Comparison of ENCODE assay signal across 11 mouse cellular contexts in genomic region chr6:103749122-103749773, GRCm38 (mm10).
DNase-seq lines count a peak whose midpoint lies in the region; ATAC-seq lines count a peak whose summit lies in the region.
"Had no signal": no experiment of that assay in that cellular context is flagged by ENCODE, and none has a peak within 500 bp of the region (broad histone marks: within the 10 kb centered on the region; RNA-seq: fewer than 3 reads in every experiment).

No protein-coding gene starts in this region.

- H3K9ac ChIP-seq in hindbrain, embryonic 11.5 days (ENCODE audit: low read depth, low read length): no peak overlapping the region
- no peak overlapping the region for H3K9ac ChIP-seq in midbrain, embryonic 12.5 days (replicated peaks)
- H3K9ac ChIP-seq: liver, embryonic 14.5 days had no signal

- H3K9me3 ChIP-seq in hindbrain, embryonic 11.5 days (ENCODE audit: control insufficient read depth, low read length): no peaks in the 10 kb centered on the region
- no peaks in the 10 kb centered on the region for H3K9me3 ChIP-seq in midbrain, embryonic 12.5 days
- no peaks in the 10 kb centered on the region for H3K9me3 ChIP-seq in embryonic facial prominence, embryonic 10.5 days

- no peaks in the 10 kb centered on the region for H3K36me3 ChIP-seq in hindbrain, embryonic 11.5 days (ENCODE audit: control insufficient read depth, insufficient read depth, low read length)
- H3K36me3 ChIP-seq in midbrain, embryonic 12.5 days: no peaks in the 10 kb centered on the region
- no peaks in the 10 kb centered on the region for H3K36me3 ChIP-seq in embryonic facial prominence, embryonic 10.5 days (replicated peaks)
- H3K36me3 ChIP-seq: G1E had no signal

- 52% methylated on average over 16 of the region's 16 CpGs for WGBS in hindbrain, embryonic 11.5 days
- 29% methylated on average over 16 of the region's 16 CpGs for WGBS in midbrain, embryonic 12.5 days
- WGBS in embryonic facial prominence, embryonic 10.5 days: 59% methylated on average over 16 of the region's 16 CpGs

- no peak overlapping the region for H3K4me2 ChIP-seq in hindbrain, embryonic 11.5 days (replicated peaks; ENCODE audit: low read depth, low read length)
- H3K4me2 ChIP-seq in midbrain, embryonic 12.5 days (replicated peaks): peak overlapping the region; percentile 27

- no peaks in the 10 kb centered on the region for H3K27me3 ChIP-seq in hindbrain, embryonic 11.5 days (ENCODE audit: control insufficient read depth, insufficient read depth, low read length)
- H3K27me3 ChIP-seq in midbrain, embryonic 12.5 days: no peaks in the 10 kb centered on the region
- H3K27me3 ChIP-seq in embryonic facial prominence, embryonic 10.5 days (replicated peaks; ENCODE audit: low read depth, poor library complexity, severe bottlenecking): no peaks in the 10 kb centered on the region

- H3K27ac ChIP-seq in hindbrain, embryonic 11.5 days (ENCODE audit: low read depth, low read length): no peak overlapping the region
- H3K27ac ChIP-seq in midbrain, embryonic 12.5 days (replicated peaks): no peak overlapping the region
- no peak overlapping the region for H3K27ac ChIP-seq in embryonic facial prominence, embryonic 10.5 days (replicated peaks)
- H3K27ac ChIP-seq: heart, adult 2 months; liver, embryonic 14.5 days had no signal

- no peaks in the 10 kb centered on the region for H3K4me1 ChIP-seq in hindbrain, embryonic 11.5 days (replicated peaks; ENCODE audit: control insufficient read depth, insufficient read depth, low read length)
- no peaks in the 10 kb centered on the region for H3K4me1 ChIP-seq in midbrain, embryonic 12.5 days
- H3K4me1 ChIP-seq in embryonic facial prominence, embryonic 10.5 days: no peaks in the 10 kb centered on the region

- H3K4me3 ChIP-seq in hindbrain, embryonic 11.5 days (ENCODE audit: low read depth, low read length): no peak overlapping the region
- peak overlapping the region; percentile 4; the same call in 1 of the 2 replicates for H3K4me3 ChIP-seq in midbrain, embryonic 12.5 days
- no peak overlapping the region for H3K4me3 ChIP-seq in embryonic facial prominence, embryonic 10.5 days
- H3K4me3 ChIP-seq: heart, adult 2 months had no signal

- ATAC-seq in hindbrain, embryonic 11.5 days (ENCODE audit: low FRiP score): no peak
- peak; percentile 83 for ATAC-seq in midbrain, embryonic 12.5 days (ENCODE audit: low FRiP score, low read depth)
- ATAC-seq in megakaryocyte, adult 5-6 weeks (ENCODE audit: poor library complexity, severe bottlenecking): no peak

- DNase-seq in embryo, embryonic 10 days (ENCODE audit: low spot score): peak; percentile 25
- DNase-seq in embryo, embryonic 11 days: no peak
- DNase-seq in brain, adult 2 months (ENCODE audit: low read depth, low spot score): peak; percentile 49
- peak; percentile 10 for DNase-seq in hindbrain, embryonic 11.5 days (ENCODE audit: low spot score)
- no peak for DNase-seq in gastrocnemius, postnatal 10 days
- DNase-seq in embryonic facial prominence, embryonic 10.5 days (ENCODE audit: low spot score): no peak
- DNase-seq: heart, adult 2 months had no signal

Comparison
In these comparisons a context has a peak if more than half of its experiments do, and no peak if none do; other contexts are left out.
1. DNase-seq: peak in embryo, embryonic 10 days (single experiment), brain, adult 2 months (single experiment) and hindbrain, embryonic 11.5 days (single experiment); none in embryo, embryonic 11 days (single experiment), gastrocnemius, postnatal 10 days (single experiment) and embryonic facial prominence, embryonic 10.5 days (single experiment).